Mouse (Mus musculus): ENCODE data around the gene Syt16.

Gene Syt16

DNA sequence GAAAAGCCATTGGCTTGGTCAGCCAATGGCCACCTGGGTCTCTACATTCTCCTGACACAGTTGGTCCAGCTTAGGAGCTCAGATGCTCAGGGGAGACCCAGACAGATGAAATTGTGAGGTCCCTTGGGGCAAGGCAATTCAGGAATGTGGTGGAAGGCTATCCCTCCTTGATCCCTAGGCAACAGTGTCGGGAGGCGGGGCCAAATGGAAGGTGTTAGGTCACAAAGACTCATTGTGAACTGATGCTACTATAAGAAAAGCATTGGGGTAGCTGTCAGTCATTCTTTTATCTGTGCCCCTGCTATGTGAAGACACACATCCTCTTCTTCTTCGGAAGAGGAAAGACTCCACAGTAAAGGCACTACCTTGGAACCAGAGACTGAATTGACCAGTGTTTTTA lies 315.1 kb downstream of the Syt16 start:
- no peak for DNase-seq (ENCODE audit: low spot score in 2 of 2)

- no peak for DNase-seq (ENCODE audit: low spot score in 2 of 2)
Measured at GRCm38 (mm10) chr12:74315221-74315620, 317.8 kb downstream of the Syt16 start.

DNA sequence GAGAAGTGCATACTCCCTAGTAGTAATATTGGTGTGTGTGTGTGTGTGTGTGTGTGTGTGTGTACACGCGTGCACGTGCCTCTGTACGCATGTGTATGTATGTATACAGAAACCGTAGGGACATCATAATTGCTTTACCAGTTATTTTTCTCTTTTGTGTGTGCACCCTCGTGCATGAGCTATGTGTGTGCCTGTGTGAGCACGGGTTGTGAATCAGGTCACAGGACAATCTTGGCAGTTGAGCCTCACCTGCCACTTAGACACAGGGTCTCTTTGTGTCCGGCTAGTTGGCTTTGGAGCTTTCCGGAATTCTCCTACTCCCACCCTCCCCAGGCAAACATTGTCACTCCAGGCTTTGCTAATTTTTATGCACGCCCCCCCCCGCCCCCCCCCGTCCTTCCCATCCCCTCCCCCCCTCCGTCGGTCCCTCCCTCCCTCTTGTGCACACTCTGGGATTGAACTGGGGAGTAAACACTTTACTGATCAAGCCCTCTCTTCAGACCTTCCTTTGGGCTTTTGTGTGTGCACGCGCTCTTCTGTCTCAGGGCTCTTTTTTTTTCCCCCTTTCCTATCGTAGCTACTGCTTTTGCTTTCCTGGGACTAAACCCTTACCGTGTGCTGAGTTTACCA lies 319.0 kb downstream of the Syt16 start, which contains the start of gene Gm11042:
Gm11042 (minus strand) TSS at position 51 of the 630 bp plus-strand sequence.
- DNase-seq (ENCODE audit: low spot score in 2 of 2), result no peak

DNA sequence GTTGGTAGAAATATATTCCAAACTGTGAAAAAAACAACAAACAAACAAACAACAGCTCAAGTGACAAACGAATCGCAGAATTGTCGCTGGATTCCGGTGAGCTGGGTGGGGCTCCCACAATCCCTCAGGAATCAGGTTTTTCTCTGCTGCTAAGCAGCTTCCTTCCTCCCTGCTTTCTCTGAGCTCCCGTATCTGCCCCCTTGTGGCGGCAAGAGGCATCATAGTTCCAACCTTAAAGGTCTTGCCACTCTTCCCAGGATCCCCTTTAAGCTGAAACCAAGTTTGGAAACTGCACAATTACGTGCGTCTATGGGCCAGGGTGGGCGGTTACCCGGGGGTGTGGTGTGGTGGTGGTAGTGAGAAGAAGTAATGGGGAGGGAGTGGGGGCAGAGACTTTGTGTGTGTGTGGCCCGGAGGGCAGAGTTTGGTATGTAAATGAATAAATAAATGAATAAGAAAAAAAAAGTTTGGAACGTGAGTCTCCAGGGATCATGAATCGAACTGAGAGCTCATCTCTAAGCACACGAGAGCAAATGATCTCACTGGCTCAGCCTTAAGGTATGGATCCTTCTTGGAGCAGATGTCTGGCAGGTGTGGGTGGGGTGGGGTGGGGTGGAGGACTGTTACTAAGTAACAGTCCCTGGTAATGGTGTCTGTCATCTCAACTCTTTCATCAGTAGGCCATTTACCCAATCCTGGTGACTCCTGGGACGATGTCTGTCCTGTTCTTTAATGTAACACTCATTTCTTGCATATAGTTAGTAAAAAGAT lies 319.7 kb downstream of the Syt16 start:
- DNase-seq (ENCODE audit: low spot score in 2 of 2), result peak; percentile 57 to 78

DNA sequence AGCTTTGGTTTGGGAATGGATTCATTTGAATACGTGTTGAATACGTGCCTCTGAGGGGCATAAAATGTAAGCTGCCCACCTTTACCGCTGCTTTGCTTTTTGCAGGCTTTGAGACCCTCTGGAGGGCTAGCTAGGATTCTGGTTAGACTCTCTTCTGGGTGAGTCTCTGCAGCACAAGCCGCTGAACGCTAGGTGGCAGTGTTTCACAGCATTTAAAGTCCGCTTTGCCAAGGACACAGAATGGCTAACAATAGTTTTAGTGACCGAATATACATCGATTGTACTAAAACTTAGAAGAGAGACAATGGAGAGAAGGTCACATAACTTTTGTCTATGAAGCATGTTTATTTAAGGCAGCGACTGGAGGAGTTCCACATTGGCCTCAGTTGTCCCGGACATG lies 322.9 kb downstream of the Syt16 start:
- peak; percentile 61 to 80 for DNase-seq (ENCODE audit: low spot score in 2 of 2)

DNA sequence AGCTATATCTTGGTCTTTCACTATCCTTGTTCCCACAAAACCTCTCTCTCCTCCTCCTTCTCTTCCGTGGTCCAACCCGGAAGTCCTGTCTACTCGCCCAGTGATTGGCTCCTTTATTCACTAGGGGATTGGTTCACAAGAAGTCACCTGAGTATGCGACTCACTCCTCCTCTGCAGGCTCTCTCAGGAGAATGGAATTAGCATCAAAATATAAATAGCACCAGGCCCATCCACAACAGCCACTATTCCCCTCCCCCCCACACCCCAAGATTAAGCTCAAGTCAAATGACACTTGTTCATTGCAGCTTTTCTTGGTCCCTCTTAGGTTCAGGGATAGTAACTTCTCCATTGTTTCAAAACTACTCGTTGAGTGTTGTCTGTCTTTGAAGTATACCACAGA lies 324.5 kb downstream of the Syt16 start:
- DNase-seq (ENCODE audit: low spot score in 2 of 2), result no peak
